Mouse (Mus musculus) E14TG2a.4 (cell line): Measurements from ENCODE around the gene Cyp26a1.

Source experiments
- H3K27me3 ChIP-seq: 2 replicates; pipeline ENCODE4 v1.6.1; 2014; ENCODE audit warnings: low read length, control low read depth; ENCODE audit not compliant: insufficient read depth
- H3K36me3 ChIP-seq: 2 replicates; pipeline ENCODE4 v1.6.1; 2014; ENCODE audit warnings: low read length, control low read depth; ENCODE audit not compliant: insufficient read depth
- H3K4me1 ChIP-seq: replicated peaks from 2 replicates; pipeline ENCODE4 v1.6.1; 2014; ENCODE audit warnings: low read depth, low read length, control low read depth
- H3K4me3 ChIP-seq: replicated peaks from 2 replicates; pipeline ENCODE4 v1.5.1; 2014; ENCODE audit warnings: mild to moderate bottlenecking, low read length
- H3K9me3 ChIP-seq: 2 replicates; pipeline ENCODE4 v1.6.1; 2014; ENCODE audit warnings: low read length, control low read depth
- CTCF ChIP-seq: conservative IDR thresholded peaks from 2 replicates; pipeline ENCODE4 v1.5.1; 2014; ENCODE audit warnings: low read length
- NANOG ChIP-seq: IDR thresholded peaks from 2 replicates; pipeline ENCODE4 v1.6.1; 2014; ENCODE audit warnings: borderline replicate concordance, low read length, mixed read lengths
- POU5F1 ChIP-seq: IDR thresholded peaks from 2 replicates; pipeline ENCODE4 v1.6.1; 2014; ENCODE audit warnings: low read length, borderline replicate concordance

The Cyp26a1 gene

DNA sequence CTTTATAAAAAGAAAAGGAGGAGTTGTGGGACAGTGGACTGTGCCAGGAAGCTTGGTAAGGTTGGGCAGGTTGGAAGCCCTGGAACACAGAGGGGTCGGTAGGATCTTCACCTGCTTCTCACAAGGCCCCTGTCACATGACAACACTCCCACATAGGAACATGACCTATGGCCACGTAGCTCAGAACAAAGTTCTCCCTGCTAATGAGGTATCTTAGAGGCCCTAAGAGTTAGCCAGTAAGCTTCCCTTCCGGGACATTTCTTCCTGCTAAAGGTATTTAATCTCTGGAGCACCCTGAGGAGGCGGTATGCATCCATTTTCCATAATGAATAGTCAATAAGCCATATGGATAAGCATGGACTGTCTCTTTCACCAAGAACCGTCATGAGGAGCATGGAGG, 28.1 kb upstream of the Cyp26a1 start:
- peaks cover 5% of the 10 kb centered on the region for H3K4me1 ChIP-seq
- H3K9me3 ChIP-seq: no peaks in the 10 kb centered on the region
- H3K36me3 ChIP-seq: no peaks in the 10 kb centered on the region
- H3K27me3 ChIP-seq: no peaks in the 10 kb centered on the region
- TF ChIP-seq POU5F1 (no peak), CTCF (no peak), NANOG (no peak)
- no peak overlapping the region for H3K4me3 ChIP-seq

DNA sequence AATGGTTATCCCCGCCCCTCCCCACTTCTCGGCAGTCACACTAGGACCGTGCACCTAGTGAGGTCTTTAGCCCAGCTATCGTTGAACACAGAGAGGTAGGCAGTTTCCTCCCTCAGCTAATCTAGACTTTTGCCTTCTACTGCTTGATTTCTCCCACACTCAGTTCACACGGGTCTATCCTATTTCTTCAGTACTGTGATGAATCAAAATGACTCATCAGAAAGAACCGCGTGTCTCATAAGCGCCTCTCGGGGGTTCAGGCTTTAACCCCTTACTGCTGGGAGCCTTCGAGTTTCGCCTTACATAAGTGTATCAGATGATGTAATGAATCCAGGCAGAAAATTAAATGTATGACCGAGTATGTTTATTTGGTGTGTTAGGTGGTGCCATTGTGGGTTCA, 24.2 kb upstream of the Cyp26a1 start:
- Histone ChIP-seq H3K4me1 (peaks cover 5% of the 10 kb centered on the region), H3K4me3 (no peak overlapping the region), H3K27me3 (no peaks in the 10 kb centered on the region), H3K36me3 (no peaks in the 10 kb centered on the region), H3K9me3 (no peaks in the 10 kb centered on the region)
- no peak for TF ChIP-seq POU5F1
- no peak for TF ChIP-seq CTCF
- no peak for TF ChIP-seq NANOG

- Histone ChIP-seq H3K27me3 (peaks cover 76% of the 10 kb centered on the region), H3K4me1 (peaks cover 48% of the 10 kb centered on the region), H3K4me3 (peak within 1 kb of the TSS; percentile 63), H3K36me3 (no peaks in the 10 kb centered on the region), H3K9me3 (no peaks in the 10 kb centered on the region)
- TF ChIP-seq CTCF: no peak
- TF ChIP-seq POU5F1: no peak
- TF ChIP-seq NANOG: no peak
Observed at GRCm38 (mm10) chr19:37685281-37685680, 12.3 kb upstream of the Cyp26a1 start, which contains the start of gene Cyp26c1. Gene Cyp26c1 (plus strand): TSS chr19:37685581.

- H3K27me3 ChIP-seq: peaks cover 86% of the 10 kb centered on the region
- no peaks in the 10 kb centered on the region for H3K36me3 ChIP-seq
- H3K4me1 ChIP-seq: peaks cover 57% of the 10 kb centered on the region
- peak overlapping the region; percentile 63 for H3K4me3 ChIP-seq
- no peaks in the 10 kb centered on the region for H3K9me3 ChIP-seq
- TF ChIP-seq POU5F1: no peak
- no peak for TF ChIP-seq CTCF
- TF ChIP-seq NANOG: no peak
Observed at GRCm38 (mm10) chr19:37686347-37686746, 11.3 kb upstream of the Cyp26a1 start.

DNA sequence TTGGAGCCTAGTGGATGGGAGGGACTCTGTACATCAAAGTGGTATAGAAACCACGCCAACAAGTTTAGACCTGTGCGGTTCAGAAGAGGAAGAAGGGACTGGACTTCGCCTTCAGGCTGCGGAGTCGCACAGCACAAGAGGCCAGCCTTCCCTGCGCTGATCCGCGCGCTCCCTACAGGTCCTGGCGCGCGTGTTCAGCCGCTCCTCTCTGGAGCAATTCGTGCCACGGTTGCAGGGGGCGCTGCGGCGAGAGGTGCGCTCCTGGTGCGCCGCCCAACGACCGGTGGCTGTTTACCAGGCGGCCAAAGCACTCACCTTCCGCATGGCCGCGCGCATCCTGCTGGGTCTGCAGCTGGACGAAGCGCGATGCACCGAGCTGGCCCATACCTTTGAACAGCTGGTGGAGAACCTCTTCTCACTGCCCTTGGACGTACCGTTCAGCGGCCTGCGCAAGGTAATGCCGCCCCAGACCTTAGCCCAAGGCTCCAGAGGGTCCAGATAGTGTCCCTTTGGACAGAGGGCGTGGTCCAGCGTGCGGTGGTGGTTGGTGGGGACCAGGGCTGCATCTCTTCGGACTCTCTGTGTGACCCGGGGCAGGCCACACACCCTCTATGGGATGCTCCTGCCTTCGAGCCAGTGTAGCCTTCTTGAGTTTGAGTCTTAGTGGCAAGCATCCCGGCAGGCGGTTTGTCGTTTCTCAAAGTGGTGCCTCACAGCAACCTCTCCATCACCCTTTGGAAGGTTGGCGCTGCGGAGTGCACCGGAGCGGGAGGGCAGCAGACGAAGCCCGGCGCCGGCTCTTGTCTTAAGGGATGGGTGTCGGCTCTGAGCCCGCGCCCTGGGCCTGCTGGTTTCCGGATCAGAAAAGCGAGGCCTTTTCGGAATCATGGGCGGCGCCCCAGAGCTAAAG, 10.4 kb upstream of the Cyp26a1 start:
- Histone ChIP-seq H3K4me1 (peaks cover 57% of the 10 kb centered on the region), H3K27me3 (peaks cover 91% of the 10 kb centered on the region), H3K9me3 (no peaks in the 10 kb centered on the region), H3K4me3 (peak overlapping the region; percentile 63), H3K36me3 (no peaks in the 10 kb centered on the region)
- TF ChIP-seq NANOG (no peak), CTCF (peak; percentile 4; the same call in 1 of the 2 replicates), POU5F1 (no peak)

DNA sequence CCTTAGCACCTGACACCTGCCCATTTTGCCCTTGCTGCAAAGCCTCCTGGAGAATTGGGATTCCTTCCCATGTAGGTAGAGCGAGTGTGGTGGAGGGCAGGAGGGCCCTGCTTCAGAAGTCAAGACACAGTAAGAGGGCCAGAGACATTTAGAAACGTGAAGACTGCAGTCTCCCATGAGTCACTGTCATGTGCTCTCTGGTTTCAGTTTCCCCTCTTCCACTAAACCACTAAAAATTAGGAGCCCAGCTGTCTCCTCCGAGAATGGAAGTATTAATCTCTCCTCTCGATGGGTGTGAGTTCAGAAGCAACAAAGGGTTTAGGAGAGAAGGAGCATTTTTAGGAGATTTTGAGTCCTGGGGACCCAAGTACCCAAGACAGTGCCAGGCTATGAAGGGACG, 8.1 kb upstream of the Cyp26a1 start:
- TF ChIP-seq NANOG: no peak
- TF ChIP-seq CTCF: no peak
- TF ChIP-seq POU5F1: no peak
- Histone ChIP-seq H3K36me3 (no peaks in the 10 kb centered on the region), H3K27me3 (peaks cover 99% of the 10 kb centered on the region), H3K9me3 (no peaks in the 10 kb centered on the region), H3K4me3 (no peak overlapping the region), H3K4me1 (peaks cover 62% of the 10 kb centered on the region)

- H3K9me3 ChIP-seq: no peaks in the 10 kb centered on the region
- peak overlapping the region; percentile 57 for H3K4me3 ChIP-seq
- H3K36me3 ChIP-seq: no peaks in the 10 kb centered on the region
- peaks cover 59% of the 10 kb centered on the region for H3K4me1 ChIP-seq
- no peak for TF ChIP-seq NANOG
- TF ChIP-seq CTCF: peak; percentile 35
- H3K27me3 ChIP-seq: peaks cover 100% of the 10 kb centered on the region
Observed at GRCm38 (mm10) chr19:37690716-37691115, 6.9 kb upstream of the Cyp26a1 start.

DNA sequence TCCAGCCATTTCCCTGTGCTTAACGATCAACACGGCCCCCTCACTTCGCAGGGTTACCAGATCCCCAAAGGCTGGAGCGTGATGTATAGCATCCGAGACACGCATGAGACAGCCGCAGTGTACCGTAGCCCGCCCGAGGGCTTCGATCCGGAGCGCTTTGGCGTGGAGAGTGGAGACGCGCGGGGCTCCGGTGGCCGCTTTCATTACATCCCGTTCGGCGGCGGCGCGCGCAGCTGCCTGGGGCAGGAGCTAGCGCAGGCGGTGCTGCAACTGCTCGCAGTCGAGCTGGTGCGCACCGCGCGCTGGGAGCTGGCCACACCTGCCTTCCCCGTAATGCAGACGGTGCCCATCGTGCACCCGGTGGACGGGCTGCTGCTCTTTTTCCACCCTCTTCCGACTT, 4.7 kb upstream of the Cyp26a1 start:
- no peak for TF ChIP-seq CTCF
- TF ChIP-seq NANOG: no peak
- TF ChIP-seq POU5F1: no peak
- H3K4me1 ChIP-seq: peaks cover 54% of the 10 kb centered on the region

DNA sequence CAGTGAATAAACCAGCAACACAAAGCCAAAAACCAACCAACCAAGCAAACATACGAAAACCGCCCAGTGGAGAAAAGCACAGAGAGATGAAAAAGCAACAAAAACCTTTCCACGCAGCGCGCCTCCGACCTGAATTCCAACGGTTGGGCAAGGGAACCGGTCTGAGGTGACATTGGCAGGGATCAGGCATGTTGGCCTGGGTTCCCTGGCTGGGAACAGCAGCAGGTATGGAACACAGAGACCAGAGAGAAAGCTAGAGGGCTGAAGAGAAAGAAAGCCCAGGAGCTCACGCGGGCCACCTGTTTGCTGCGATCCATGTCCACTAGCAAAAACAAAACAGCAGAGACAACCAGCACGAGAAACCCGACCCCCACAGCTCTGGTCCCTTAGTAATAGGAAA, 2.5 kb upstream of the Cyp26a1 start:
- Histone ChIP-seq H3K4me3 (0 out of 2 replicates have a peak overlapping the region, but pooled peaks have one; percentile 29), H3K36me3 (no peaks in the 10 kb centered on the region), H3K4me1 (peaks cover 60% of the 10 kb centered on the region), H3K27me3 (peaks cover 100% of the 10 kb centered on the region), H3K9me3 (no peaks in the 10 kb centered on the region)
- TF ChIP-seq POU5F1 (no peak), NANOG (no peak), CTCF (no peak)

More for the DNA sequence above, 4.7 kb upstream of the Cyp26a1 start:
- Histone ChIP-seq H3K4me3 (peak overlapping the region; percentile 71), H3K9me3 (no peaks in the 10 kb centered on the region), H3K36me3 (no peaks in the 10 kb centered on the region), H3K27me3 (peaks cover 100% of the 10 kb centered on the region)
